Mouse (Mus musculus) c-Kit-positive CD71-positive TER-119-positive erythroid progenitor cells, embryonic 14.5 days (primary cell): ENCODE results near the gene Urb1.
A peak's percentile ranks its signal among the peaks of the same experiment; 100 is the strongest.

Source experiments
- DNase-seq: peaks from one replicate; pipeline ENCODE4 v3.0.0-alpha.2; 2013; ENCODE audit warnings: low spot score

The Urb1 gene

DNA sequence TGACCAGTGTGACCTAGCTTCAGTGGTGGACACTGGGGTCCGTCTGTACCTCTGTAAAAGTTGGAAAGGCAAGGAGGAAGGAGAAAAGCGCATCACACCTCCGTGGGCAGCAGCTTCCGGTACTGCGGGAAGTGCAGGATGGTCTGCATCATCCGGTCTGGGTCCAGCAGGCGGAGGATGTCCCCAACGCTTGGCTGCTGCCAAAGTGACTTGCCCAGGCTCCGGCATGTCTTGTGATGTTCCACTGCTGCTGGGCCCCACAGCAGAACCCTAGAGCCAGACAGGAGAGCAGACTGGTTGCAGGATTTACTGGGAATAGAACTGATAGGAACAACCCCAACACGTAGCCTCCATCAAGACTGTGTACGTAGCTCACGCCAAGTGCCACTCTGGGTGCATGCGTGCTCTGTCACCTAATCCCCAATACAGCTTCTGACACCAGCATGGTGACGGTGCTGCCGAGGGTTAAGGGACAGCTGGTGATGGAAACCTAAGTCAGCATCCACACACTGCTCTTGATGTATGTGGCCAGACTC, 43.2 kb downstream of the Urb1 start:
- no peak for DNase-seq

GRCm38 (mm10) chr16:90765195-90765877, 44.9 kb downstream of the Urb1 start:
- DNase-seq = no peak

DNA sequence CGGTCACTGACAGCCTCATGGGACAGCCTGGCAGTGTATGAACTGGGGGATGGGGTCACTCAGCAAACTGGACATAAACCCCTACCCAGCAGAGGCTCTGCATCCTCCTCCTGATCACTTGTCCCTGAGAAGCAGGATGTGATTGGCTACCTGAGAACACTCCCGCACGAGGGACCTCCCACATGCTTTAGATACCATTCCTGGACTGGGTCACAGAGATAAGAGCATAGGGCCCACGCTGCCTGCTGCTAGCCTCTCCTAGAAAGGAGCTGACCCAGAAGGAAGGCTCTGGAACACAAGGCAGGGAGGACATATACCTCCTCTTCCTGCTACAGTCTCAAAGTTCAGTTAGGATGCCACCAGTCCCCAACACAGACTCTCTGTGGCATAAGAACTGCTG, 49.7 kb downstream of the Urb1 start:
- peak; percentile 83 for DNase-seq

DNA sequence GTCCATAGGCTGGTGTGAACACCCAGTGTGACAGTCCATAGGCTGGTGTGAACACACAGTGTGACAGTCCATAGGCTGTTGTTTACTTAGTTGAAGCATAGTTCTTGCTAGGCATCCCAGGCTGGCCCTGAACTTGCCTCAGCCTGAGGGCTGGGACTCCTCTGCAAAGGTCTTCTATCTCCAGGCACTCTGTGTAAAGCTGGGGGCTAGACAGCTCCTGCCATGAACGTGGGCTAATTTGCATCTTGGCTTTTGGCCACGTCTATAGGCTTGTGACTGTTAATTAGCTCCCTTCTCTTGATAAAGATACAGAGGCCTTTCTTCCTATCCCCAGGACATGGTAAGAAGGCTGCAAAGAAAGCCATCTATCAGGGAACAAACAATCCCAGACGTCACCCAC, 50.9 kb downstream of the Urb1 start:
- DNase-seq = no peak

DNA sequence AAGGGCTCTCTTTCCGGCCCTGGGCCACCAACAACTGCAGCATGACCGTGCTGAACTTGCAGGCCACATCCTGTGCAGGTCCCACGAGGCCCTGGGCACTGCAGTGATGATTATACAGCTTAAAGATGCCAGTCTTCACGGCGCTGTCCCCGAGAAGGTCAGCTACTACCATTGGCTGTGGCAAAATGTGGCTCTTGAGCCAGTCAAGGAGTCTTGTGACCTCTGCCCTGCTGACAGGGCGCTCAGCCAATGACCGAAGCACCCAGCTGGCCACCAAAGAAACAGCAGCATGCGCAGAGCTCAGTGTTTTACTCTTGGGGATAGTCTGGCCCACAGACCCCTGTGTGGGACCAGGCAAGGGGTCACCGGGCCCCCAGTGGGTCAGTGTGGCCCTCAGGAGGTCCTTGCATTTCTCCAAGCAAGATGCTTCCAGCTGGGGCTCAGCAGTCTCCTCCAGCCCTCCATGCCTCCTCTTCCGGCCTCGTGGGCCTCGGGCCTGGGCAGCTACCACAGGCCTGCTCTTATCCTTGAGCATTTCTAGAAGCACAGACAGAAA, 56.7 kb downstream of the Urb1 start:
- DNase-seq = no peak

- no peak for DNase-seq
These were observed 62.0 kb downstream of the Urb1 start for GRCm38 (mm10) chr16:90748169-90748568.

DNA sequence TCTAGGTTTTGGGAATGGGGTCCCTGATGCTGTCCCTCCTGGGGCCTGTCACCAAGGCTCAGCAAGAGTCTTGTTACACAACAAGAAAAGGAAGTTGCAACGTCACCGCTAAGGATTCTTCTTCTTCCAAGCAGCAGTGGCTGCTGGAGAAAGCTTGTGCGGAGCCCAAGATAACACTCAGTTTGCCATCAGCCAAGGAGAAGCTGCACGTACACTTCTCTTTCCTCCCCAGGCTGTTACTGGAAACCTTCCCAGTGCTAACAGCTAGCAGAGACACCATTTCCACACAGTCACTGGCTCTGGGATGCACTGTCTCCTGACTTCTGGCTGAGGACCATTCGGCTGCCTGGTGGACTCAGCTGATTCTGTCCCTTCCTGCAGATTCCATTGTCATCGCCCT, 63.1 kb downstream of the Urb1 start:
- no peak for DNase-seq

DNA sequence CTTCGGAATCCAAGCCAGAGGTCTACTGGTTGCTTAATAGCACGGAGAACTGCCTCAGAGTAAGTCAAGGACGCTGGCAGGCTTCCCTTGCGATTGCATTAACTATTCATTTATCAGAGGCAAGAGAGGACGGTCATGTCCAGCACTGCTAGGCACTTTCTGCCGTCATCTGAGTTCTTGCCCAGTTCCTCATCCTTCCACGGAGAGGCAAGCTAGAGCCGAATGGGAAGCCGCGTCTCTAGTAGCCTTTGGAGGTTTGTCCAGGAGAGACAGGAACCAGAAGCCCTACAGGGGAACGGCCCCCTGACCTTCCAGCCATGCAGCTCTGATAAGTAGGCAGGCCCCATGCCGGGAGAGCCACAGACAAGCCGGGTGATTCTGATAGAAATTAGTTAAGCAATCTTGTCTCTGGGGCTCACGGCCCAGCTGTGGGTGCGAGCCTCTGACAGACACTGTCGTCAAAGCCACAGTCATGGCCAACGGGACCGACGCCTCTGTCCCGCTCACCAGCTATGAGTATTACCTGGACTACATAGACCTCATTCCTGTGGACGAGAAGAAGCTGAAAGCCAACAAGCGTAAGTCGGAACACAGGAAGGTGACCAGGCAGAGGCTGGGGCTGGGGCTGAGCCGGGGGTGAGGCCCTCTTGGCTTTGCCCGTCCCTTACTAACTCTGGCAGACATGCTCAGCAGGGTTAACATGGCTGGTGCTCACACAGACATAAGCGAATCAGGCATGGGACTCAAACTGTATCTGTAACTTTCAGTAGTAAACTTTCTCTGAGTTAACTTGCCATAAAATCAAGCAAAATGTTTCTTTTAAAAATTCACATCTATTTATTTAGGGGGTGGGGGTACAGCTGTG, 71.9 kb downstream of the Urb1 start, which contains the start of gene Mrap:
TSS of gene Mrap (plus strand) at position 116 of the 865 bp plus-strand sequence.
- peak; percentile 57 for DNase-seq

DNA sequence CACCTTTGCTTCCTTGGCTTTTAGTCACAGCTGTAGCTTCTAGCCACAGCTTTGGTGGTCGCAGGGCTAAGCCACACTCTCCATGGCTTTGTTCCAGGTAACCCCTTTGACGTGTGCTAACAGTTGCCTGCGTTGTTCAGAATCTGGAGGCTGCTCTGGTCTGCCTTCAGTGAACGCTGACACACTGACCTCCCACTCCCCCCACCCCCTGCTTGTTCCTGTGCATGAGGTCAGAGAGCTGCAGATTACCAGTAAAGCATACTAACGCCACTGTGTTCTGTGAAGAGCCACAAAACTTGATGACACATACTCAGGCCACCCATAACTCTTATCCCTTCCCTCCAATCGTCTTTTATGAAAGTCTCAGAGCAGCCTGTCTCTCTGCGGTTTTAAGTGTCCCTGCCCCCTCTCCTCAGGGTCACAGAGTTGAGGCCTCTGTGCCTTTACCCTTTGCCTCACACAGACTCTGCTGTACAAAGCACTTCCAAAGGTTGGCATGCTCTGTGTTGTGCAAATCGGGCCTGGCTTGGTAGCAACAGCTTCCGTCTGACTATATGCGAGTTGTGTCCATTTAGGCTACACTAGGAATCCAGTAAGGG, 73.4 kb downstream of the Urb1 start:
- no peak for DNase-seq

DNA sequence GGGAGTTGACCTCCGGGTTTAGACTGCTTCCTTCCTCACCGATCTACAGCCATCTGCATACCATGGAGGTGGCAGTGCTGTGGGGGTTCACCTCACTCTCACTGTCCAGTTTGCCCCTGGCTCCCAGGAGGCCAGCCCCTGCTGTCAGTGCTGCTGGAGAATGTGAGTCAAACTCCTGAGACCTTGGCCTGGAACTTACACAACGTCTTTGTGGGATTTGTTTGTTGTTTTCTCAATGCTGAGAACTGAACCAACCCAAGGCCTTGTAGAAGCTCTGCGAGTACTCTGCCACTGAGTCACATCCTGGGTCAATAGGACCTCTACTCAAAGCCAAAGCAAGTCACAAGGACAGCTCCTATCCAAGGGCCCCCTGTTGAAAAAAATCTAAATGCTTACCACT, 74.6 kb downstream of the Urb1 start:
- DNase-seq = no peak

GRCm38 (mm10) chr16:90727233-90728115, 82.7 kb downstream of the Urb1 start, which contains the start of gene Mis18a:
Gene Mis18a, minus strand, starts transcription at chr16:90727404.
- DNase-seq = peak; percentile 94

- no peak for DNase-seq
These were observed 83.5 kb downstream of the Urb1 start for GRCm38 (mm10) chr16:90726600-90727227.

DNA sequence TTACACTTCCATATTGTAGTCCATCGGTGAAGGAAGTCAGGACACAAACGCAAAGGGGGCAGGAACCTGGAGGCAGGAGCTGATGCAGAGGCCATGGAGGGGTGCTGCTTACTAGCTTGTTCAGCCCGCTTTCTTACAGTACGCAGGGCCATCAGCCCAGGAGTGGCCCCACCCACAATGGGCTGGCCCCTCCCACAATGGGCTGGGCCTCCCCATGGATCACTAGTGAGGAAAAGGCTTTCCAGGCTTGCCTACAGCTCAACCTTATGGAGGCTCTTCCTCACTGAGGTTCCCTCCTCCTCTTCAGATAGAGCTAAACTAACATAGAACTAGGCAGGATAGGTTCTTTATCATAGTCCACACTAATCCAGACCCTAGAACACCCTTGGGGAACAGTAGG, 86.2 kb downstream of the Urb1 start:
- DNase-seq = no peak

- DNase-seq = no peak
These were observed 99.9 kb downstream of the Urb1 start for GRCm38 (mm10) chr16:90710313-90710712.

DNA sequence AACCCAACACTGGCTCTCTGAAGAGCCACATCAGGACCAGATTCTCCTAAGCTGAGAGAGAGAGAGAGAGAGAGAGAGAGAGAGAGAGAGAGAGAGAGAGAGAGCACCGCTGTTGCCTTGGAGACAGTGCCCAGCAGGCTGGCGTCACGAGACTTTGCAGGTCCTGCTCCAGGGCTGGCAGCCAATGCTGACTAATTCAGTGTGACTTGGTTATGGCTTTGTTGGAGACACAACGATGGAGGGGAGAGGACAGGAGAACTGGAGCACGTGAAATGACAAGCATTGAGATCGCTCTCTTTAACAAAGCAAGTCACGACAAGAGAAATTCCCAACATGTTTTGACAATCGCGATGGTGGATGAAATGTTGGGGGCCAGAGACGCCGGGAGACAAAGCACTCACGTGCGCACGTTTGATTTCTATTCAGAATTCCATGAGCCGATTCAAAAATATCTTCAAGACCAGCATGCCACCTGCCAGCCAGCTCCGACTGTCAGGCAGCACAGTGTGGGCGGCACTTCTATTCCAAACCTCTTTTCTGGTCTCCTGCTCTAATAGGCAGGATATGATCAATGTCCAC, 100.4 kb downstream of the Urb1 start:
- DNase-seq = no peak

- no peak for DNase-seq
These were observed 103.9 kb downstream of the Urb1 start for GRCm38 (mm10) chr16:90706279-90706678.

GRCm38 (mm10) chr16:90704161-90704825, 105.9 kb downstream of the Urb1 start:
- no peak for DNase-seq

DNA sequence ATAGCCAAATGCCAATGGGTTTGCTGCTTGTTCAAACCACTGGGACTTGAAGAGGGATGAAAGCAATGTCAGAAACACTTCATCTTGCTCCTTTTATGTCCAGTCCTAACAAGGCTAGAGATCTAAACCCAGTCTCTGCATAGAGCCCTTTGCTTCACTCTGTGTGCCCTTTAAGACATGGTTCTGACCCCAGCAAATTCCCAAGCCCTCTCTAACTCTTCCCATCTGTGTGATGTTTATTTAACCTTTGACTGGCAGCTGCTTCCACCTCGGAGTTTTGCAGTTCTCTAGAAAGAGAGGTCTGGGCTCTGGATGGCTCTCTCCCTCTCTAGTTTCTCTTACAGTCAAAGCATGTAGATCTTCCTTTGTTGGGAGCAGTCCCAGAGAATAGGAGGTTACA, 106.6 kb downstream of the Urb1 start:
- no peak for DNase-seq

GRCm38 (mm10) chr16:90701541-90701940, 108.7 kb downstream of the Urb1 start:
- DNase-seq = no peak
